Mouse (Mus musculus) forebrain, embryonic 12.5 days (tissue): ENCODE results near the gene Lypd6b. TPM values are rescaled to one million over a fixed set of nuclear protein-coding genes. Genes with fewer than 3 reads are reported as not detected.

Experiments used
- ATAC-seq: fragments of 200-750 bp; cut with Nextera tagmentation; 2 replicates; pipeline ENCODE4 v1.8.0; 2017; ENCODE audit warnings: moderate TSS enrichment; ENCODE audit not compliant: low FRiP score
- H3K27ac ChIP-seq: fragments of 300-500 bp; sonication (generic); 2 replicates; pipeline ENCODE4 v1.5.1; 2016; ENCODE audit warnings: mild to moderate bottlenecking
- H3K27me3 ChIP-seq: fragments of 300-500 bp; sonication (generic); 2 replicates; pipeline ENCODE4 v1.6.1; 2016; ENCODE audit warnings: mild to moderate bottlenecking
- H3K36me3 ChIP-seq: fragments of 300-500 bp; sonication (generic); replicated peaks from 2 replicates; pipeline ENCODE4 v1.6.1; 2016; ENCODE audit warnings: mild to moderate bottlenecking
- H3K4me1 ChIP-seq: fragments of 300-500 bp; sonication (generic); 2 replicates; pipeline ENCODE4 v1.6.1; 2016
- H3K4me2 ChIP-seq: fragments of 300-500 bp; sonication (generic); 2 replicates; pipeline ENCODE4 v1.6.1; 2016; ENCODE audit warnings: mild to moderate bottlenecking, moderate library complexity
- H3K4me3 ChIP-seq: fragments of 300-500 bp; sonication (generic); replicated peaks from 2 replicates; pipeline ENCODE4 v1.5.1; 2016; ENCODE audit warnings: mild to moderate bottlenecking
- H3K9ac ChIP-seq: fragments of 300-500 bp; sonication (generic); 2 replicates; pipeline ENCODE4 v1.6.1; 2016; ENCODE audit warnings: mild to moderate bottlenecking
- H3K9me3 ChIP-seq: fragments of 300-500 bp; sonication (generic); 2 replicates; pipeline ENCODE4 v1.6.1; 2016
- WGBS: fragments of 180-500 bp; shearing (Covaris S2); methylation state at CpG from one replicate; pipeline ENCODE4 v1.1.7; 2016; 5-methylcytosine and 5-hydroxymethylcytosine counted together
- polyA plus RNA-seq: library from polyadenylated mRNA; unstranded; fragments of >200 nt; fragmentation: Nextera tagmentation; extraction: Ambion mirVana; gene quantifications from 2 replicates; pipeline ENCODE4 v1.2.1, GENCODE M21; 2016

Lypd6b gene
- polyA plus RNA-seq, 1 experiment from 2014 or later: 2.3 TPM

- Histone ChIP-seq H3K9ac (no peak overlapping the region), H3K4me2 (no peak overlapping the region), H3K27me3 (peaks cover 4% of the 10 kb centered on the region), H3K4me1 (peaks cover 8% of the 10 kb centered on the region; the same call in 1 of the 2 replicates), H3K9me3 (no peaks in the 10 kb centered on the region), H3K4me3 (no peak overlapping the region), H3K36me3 (no peaks in the 10 kb centered on the region), H3K27ac (no peak overlapping the region)
- 82% methylated on average over 7 of the region's 7 CpGs for whole genome bisulfite sequencing
- ATAC-seq: no peak
Measured at GRCm38 (mm10) chr2:49838611-49839010, 51.1 kb downstream of the Lypd6b start.

- H3K9ac ChIP-seq: no peak overlapping the region
- no peaks in the 10 kb centered on the region for H3K36me3 ChIP-seq
- ATAC-seq: peak; percentile 22; the same call in 1 of the 2 replicates
- no peaks in the 10 kb centered on the region for H3K9me3 ChIP-seq
- H3K27ac ChIP-seq: no peak overlapping the region
- H3K4me3 ChIP-seq: no peak overlapping the region
- peaks cover 19% of the 10 kb centered on the region for H3K4me1 ChIP-seq
- WGBS: 54% methylated on average over 6 of the region's 6 CpGs
- H3K27me3 ChIP-seq: no peaks in the 10 kb centered on the region; the same call in none of the 2 replicates
- H3K4me2 ChIP-seq: no peak overlapping the region
Measured at GRCm38 (mm10) chr2:49840573-49840972, 53.1 kb downstream of the Lypd6b start.

DNA sequence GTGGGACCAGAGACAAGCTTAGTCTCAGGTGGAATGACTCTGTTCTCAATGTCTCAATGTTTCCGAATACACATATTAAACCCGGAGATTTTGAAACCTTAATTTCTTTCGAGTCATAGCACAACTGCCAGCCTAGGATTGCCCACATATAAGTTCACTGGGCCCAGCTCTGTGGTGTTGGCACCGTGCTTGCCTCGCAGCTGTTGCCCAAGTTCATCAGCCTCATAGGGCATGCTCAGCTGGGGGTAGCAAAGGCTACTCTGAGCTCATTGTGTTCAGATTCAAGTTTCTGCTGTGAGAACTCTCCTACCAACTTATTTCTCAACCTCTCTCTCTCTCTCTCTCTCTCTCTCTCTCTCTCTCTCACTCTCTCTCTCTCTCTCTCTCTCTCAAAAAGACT is 53.6 kb downstream of the Lypd6b start:
- Histone ChIP-seq H3K27me3 (no peaks in the 10 kb centered on the region; the same call in none of the 2 replicates), H3K9me3 (no peaks in the 10 kb centered on the region), H3K9ac (no peak overlapping the region), H3K27ac (no peak overlapping the region), H3K4me1 (peaks cover 20% of the 10 kb centered on the region), H3K4me3 (no peak overlapping the region), H3K36me3 (no peaks in the 10 kb centered on the region), H3K4me2 (no peak overlapping the region)
- ATAC-seq: no peak
- 94% methylated on average over 5 of the region's 5 CpGs for WGBS

GRCm38 (mm10) chr2:49845104-49845503 is 57.6 kb downstream of the Lypd6b start:
- no peaks in the 10 kb centered on the region for H3K9me3 ChIP-seq
- no peak overlapping the region for H3K27ac ChIP-seq
- no peaks in the 10 kb centered on the region for H3K27me3 ChIP-seq
- no peak overlapping the region for H3K4me2 ChIP-seq
- peaks cover 13% of the 10 kb centered on the region for H3K4me1 ChIP-seq
- no peak overlapping the region for H3K9ac ChIP-seq
- no peak for ATAC-seq
- H3K36me3 ChIP-seq: no peaks in the 10 kb centered on the region
- WGBS: 30% methylated on average over 7 of the region's 7 CpGs
- H3K4me3 ChIP-seq: no peak overlapping the region

GRCm38 (mm10) chr2:49846097-49846496 is 58.6 kb downstream of the Lypd6b start:
- 92% methylated on average over 3 of the region's 3 CpGs for WGBS
- no peak for ATAC-seq
- Histone ChIP-seq H3K9me3 (no peaks in the 10 kb centered on the region), H3K27me3 (no peaks in the 10 kb centered on the region), H3K4me1 (peaks cover 13% of the 10 kb centered on the region), H3K27ac (no peak overlapping the region), H3K36me3 (no peaks in the 10 kb centered on the region), H3K4me2 (no peak overlapping the region), H3K4me3 (no peak overlapping the region), H3K9ac (no peak overlapping the region)

GRCm38 (mm10) chr2:49846880-49847279 is 59.4 kb downstream of the Lypd6b start:
- Histone ChIP-seq H3K4me1 (peaks cover 13% of the 10 kb centered on the region), H3K36me3 (no peaks in the 10 kb centered on the region), H3K27ac (no peak overlapping the region), H3K4me2 (no peak overlapping the region), H3K4me3 (no peak overlapping the region), H3K9me3 (no peaks in the 10 kb centered on the region), H3K27me3 (no peaks in the 10 kb centered on the region), H3K9ac (no peak overlapping the region)
- 87% methylated on average over 3 of the region's 3 CpGs for WGBS
- ATAC-seq: no peak

GRCm38 (mm10) chr2:49847831-49848230 is 60.3 kb downstream of the Lypd6b start:
- Histone ChIP-seq H3K4me3 (no peak overlapping the region), H3K9me3 (no peaks in the 10 kb centered on the region)

GRCm38 (mm10) chr2:49849771-49850170 is 62.3 kb downstream of the Lypd6b start:
- Histone ChIP-seq H3K9me3 (no peaks in the 10 kb centered on the region), H3K36me3 (no peaks in the 10 kb centered on the region)

More at GRCm38 (mm10) chr2:49847831-49848230, 60.3 kb downstream of the Lypd6b start:
- no peak overlapping the region for H3K9ac ChIP-seq
- H3K4me2 ChIP-seq: no peak overlapping the region
- no peaks in the 10 kb centered on the region for H3K36me3 ChIP-seq
- WGBS: 80% methylated on average over 2 of the region's 2 CpGs
- ATAC-seq: no peak
- peaks cover 13% of the 10 kb centered on the region for H3K4me1 ChIP-seq
- H3K27ac ChIP-seq: no peak overlapping the region
- H3K27me3 ChIP-seq: no peaks in the 10 kb centered on the region

GRCm38 (mm10) chr2:49851977-49852376 is 64.5 kb downstream of the Lypd6b start:
- Histone ChIP-seq H3K36me3 (no peaks in the 10 kb centered on the region), H3K27me3 (no peaks in the 10 kb centered on the region), H3K9ac (no peak overlapping the region), H3K9me3 (no peaks in the 10 kb centered on the region), H3K27ac (no peak overlapping the region), H3K4me2 (no peak overlapping the region), H3K4me1 (no peaks in the 10 kb centered on the region; the same call in 1 of the 2 replicates), H3K4me3 (no peak overlapping the region)
- ATAC-seq: no peak

More at GRCm38 (mm10) chr2:49849771-49850170, 62.3 kb downstream of the Lypd6b start:
- H3K4me1 ChIP-seq: peaks cover 10% of the 10 kb centered on the region
- 96% methylated on average over 1 of the region's 1 CpGs for WGBS
- H3K4me3 ChIP-seq: no peak overlapping the region
- H3K27me3 ChIP-seq: no peaks in the 10 kb centered on the region
- H3K4me2 ChIP-seq: no peak overlapping the region
- ATAC-seq: no peak
- no peak overlapping the region for H3K27ac ChIP-seq
- H3K9ac ChIP-seq: no peak overlapping the region

- Histone ChIP-seq H3K27me3 (no peaks in the 10 kb centered on the region), H3K36me3 (no peaks in the 10 kb centered on the region), H3K4me3 (no peak overlapping the region), H3K4me1 (no peaks in the 10 kb centered on the region; the same call in 1 of the 2 replicates), H3K9ac (no peak overlapping the region), H3K4me2 (no peak overlapping the region), H3K27ac (no peak overlapping the region; the same call in 1 of the 2 replicates), H3K9me3 (no peaks in the 10 kb centered on the region)
- ATAC-seq: no peak
- 76% methylated on average over 10 of the region's 10 CpGs for WGBS
Measured at GRCm38 (mm10) chr2:49856161-49856564, 68.7 kb downstream of the Lypd6b start.

DNA sequence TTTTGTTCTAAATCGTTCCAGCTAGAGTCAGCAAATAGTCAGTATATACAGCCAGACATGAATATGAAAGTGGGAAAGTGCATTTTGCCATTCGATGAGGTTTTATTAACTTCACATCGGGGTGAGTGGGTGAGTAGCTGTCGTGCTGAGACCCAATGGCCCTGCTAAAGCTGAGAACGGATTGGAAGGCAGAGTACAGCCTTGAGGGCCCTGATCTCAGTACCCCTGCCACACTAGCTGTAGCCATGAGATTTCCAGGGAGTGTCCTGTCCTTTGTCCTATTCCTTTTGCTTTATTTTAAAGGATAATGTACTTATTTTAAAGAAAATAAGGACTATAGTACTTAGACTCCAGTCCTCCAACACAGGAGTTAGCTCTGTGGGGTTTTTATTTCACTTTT is 69.1 kb downstream of the Lypd6b start:
- 77% methylated on average over 5 of the region's 5 CpGs for WGBS
- no peak overlapping the region for H3K4me2 ChIP-seq
- H3K4me1 ChIP-seq: no peaks in the 10 kb centered on the region; the same call in 1 of the 2 replicates
- no peaks in the 10 kb centered on the region for H3K36me3 ChIP-seq
- ATAC-seq: no peak
- no peak overlapping the region for H3K4me3 ChIP-seq
- no peaks in the 10 kb centered on the region for H3K27me3 ChIP-seq
- H3K9me3 ChIP-seq: no peaks in the 10 kb centered on the region
- no peak overlapping the region for H3K9ac ChIP-seq
- H3K27ac ChIP-seq: no peak overlapping the region; the same call in 1 of the 2 replicates

- Histone ChIP-seq H3K27ac (no peak overlapping the region), H3K9ac (no peak overlapping the region), H3K4me3 (no peak overlapping the region), H3K4me2 (no peak overlapping the region), H3K27me3 (no peaks in the 10 kb centered on the region), H3K36me3 (no peaks in the 10 kb centered on the region), H3K9me3 (no peaks in the 10 kb centered on the region), H3K4me1 (no peaks in the 10 kb centered on the region; the same call in 1 of the 2 replicates)
- WGBS: 58% methylated on average over 11 of the region's 11 CpGs
- no peak for ATAC-seq
Measured at GRCm38 (mm10) chr2:49860219-49860962, 72.9 kb downstream of the Lypd6b start.
